Mouse (Mus musculus) Patski (cell line): Measurements from ENCODE around the gene Pdxp. TPM values are rescaled to one million over a fixed set of nuclear protein-coding genes. Genes with fewer than 3 reads are reported as not detected.

Experiments
- ATAC-seq: fragments of 100-300 bp; one replicate; pipeline ENCODE4 v1.8.0; 2021
- CTCF ChIA-PET: fragments of 350-600 bp; sonication (Branson Sonifier 250); formaldehyde crosslinking; loops from one replicate; lab custom pipeline; 2022; ENCODE audit warnings: inconsistent platforms; lab: Charles Lee
- POLR2A ChIA-PET: fragments of 350-600 bp; sonication (Branson Sonifier 250); formaldehyde crosslinking; loops from one replicate; lab custom pipeline; 2022; ENCODE audit warnings: antibody characterized with exemption, inconsistent platforms; lab: Charles Lee
- DNase-seq: peaks from one replicate; pipeline ENCODE4 v3.0.0-alpha.2; 2011; ENCODE audit warnings: low read depth, low spot score
- H3K27me3 ChIP-seq: fragments of 371-371 bp; one replicate; pipeline ENCODE4 v1.5.1; 2021
- CTCF ChIP-seq: fragments of 100-300 bp; IDR thresholded peaks from one replicate; pipeline ENCODE4 v1.5.1; 2021
- in situ Hi-C: fragments of 300-500 bp; cut with MboI; formaldehyde crosslinking; loops from 3 replicates; pipeline ENCODE4 v1.11.1; 2018; ENCODE audit warnings: low pct_unique_long_range_greater_than_20kb, mixed read lengths
- polyA plus RNA-seq: library from polyadenylated mRNA; unstranded; gene quantifications from one replicate; pipeline ENCODE4 v1.2.3, GENCODE M21; 2021

Gene Pdxp
- polyA plus RNA-seq = 10.6 TPM

- in situ Hi-C loops = no loop called here
- peak; percentile 89 for DNase-seq
- ATAC-seq = peak; percentile 85
- CTCF ChIA-PET = interaction anchor here (0.6 to 5.7 kb wide), 5 partner anchors 11 to 49 kb away, joined by 3 to 136 read pairs (median 33); partner anchors contain the start of gene Nol12
- TF ChIP-seq CTCF = no peak
- no peaks in the 10 kb centered on the region for H3K27me3 ChIP-seq
- POLR2A ChIA-PET = interaction anchor here (0.6 to 4.6 kb wide), 5 partner anchors 14 to 226 kb away, joined by 3 to 41 read pairs (median 8); partner anchors contain the start of genes Lgals1 and Nol12
Observed at GRCm38 (mm10) chr15:78913632-78914090, at the start of gene Pdxp. Pdxp (plus strand) TSS chr15:78913919.

DNA sequence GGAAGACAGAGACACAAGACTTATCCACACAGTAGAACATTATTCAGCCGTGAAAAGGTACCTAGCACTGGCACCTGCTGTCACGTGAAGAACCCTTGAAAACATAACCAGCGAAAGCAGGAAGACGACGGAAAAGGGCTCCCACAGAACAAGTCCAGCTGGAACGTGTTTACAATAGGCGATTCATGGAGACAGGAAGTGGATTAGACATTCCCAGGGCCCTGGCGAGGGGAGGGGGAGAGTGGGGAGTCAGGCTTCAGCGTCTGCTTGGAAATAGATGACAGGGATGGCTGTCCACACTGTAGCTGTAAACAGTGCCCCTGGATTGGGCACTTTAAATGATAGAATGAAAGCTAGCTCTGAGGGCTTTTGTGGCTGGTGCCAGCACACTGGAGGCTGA lies 45.3 kb upstream of the Pdxp start:
- ATAC-seq (peak; percentile 18), DNase-seq (no peak)
- ChIA-PET POLR2A (no interaction called here), CTCF (interaction anchor here (1.0 to 4.7 kb wide), 3 partner anchors 12 to 41 kb away, joined by 4 to 34 read pairs (median 13); partner anchors contain the start of gene Lgals2)
- no peaks in the 10 kb centered on the region for H3K27me3 ChIP-seq
- no peak for TF ChIP-seq CTCF
- in situ Hi-C loops = no loop called here

- ATAC-seq (no peak), DNase-seq (no peak)
- no peaks in the 10 kb centered on the region for H3K27me3 ChIP-seq
- ChIA-PET POLR2A (no interaction called here), CTCF (interaction anchor here (0.6 to 4.7 kb wide), 5 partner anchors 13 to 42 kb away, joined by 3 to 34 read pairs (median 4); partner anchors contain the start of gene Lgals2)
- TF ChIP-seq CTCF = no peak
- in situ Hi-C loops = no loop called here
Observed at GRCm38 (mm10) chr15:78868826-78869233, 44.9 kb upstream of the Pdxp start.

DNA sequence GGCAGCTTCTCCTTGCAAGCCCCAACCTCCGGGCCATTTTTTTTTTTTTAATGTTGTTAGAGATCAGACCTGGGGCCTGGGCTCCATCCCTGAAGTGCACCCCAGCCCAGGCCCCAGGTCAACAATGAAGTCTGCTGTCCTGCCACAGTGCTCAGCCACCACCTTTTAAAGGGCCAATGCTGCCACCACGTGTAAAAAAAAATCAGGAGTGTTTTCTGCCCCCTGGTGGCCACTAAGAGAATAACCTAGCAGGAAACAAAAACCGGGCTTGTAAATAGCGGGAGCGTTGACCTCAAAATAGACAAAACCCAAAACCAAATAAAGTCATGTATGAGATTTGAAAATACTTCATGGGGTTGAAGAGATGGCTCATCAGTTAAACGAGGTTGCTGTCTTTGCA lies 43.9 kb upstream of the Pdxp start:
- in situ Hi-C loops = loop anchor here (5.0 kb wide), 2 partner anchors 52 to 247 kb away; no protein-coding TSS in a partner anchor
- DNase-seq = no peak
- POLR2A ChIA-PET = no interaction called here
- CTCF ChIA-PET = interaction anchor here (1.0 to 4.7 kb wide), 4 partner anchors 14 to 43 kb away, joined by 4 to 34 read pairs (median 10); partner anchors contain the start of gene Lgals2
- ATAC-seq = no peak
- no peaks in the 10 kb centered on the region for H3K27me3 ChIP-seq
- TF ChIP-seq CTCF = no peak

GRCm38 (mm10) chr15:78872021-78872608 lies 41.6 kb upstream of the Pdxp start:
- TF ChIP-seq CTCF = no peak
- no peaks in the 10 kb centered on the region for H3K27me3 ChIP-seq
- ChIA-PET POLR2A (interaction anchor here (0.6 kb wide), 1 partner anchor 63 kb away, joined by 3 read pairs; no protein-coding TSS in a partner anchor), CTCF (interaction anchor here (2.1 to 4.7 kb wide), 2 partner anchors 20 to 45 kb away, joined by 7 to 34 read pairs; no protein-coding TSS in a partner anchor)
- no peak for ATAC-seq
- in situ Hi-C loops = loop anchor here (5.0 kb wide), 2 partner anchors 55 to 250 kb away; no protein-coding TSS in a partner anchor
- DNase-seq = no peak

- H3K27me3 ChIP-seq = no peaks in the 10 kb centered on the region
- in situ Hi-C loops = loop anchor here (5.0 kb wide), 2 partner anchors 57 to 252 kb away; no protein-coding TSS in a partner anchor
- no peak for DNase-seq
- TF ChIP-seq CTCF = no peak
- ChIA-PET CTCF (no interaction called here), POLR2A (no interaction called here)
- no peak for ATAC-seq
Observed at GRCm38 (mm10) chr15:78873803-78874435, 39.8 kb upstream of the Pdxp start.

DNA sequence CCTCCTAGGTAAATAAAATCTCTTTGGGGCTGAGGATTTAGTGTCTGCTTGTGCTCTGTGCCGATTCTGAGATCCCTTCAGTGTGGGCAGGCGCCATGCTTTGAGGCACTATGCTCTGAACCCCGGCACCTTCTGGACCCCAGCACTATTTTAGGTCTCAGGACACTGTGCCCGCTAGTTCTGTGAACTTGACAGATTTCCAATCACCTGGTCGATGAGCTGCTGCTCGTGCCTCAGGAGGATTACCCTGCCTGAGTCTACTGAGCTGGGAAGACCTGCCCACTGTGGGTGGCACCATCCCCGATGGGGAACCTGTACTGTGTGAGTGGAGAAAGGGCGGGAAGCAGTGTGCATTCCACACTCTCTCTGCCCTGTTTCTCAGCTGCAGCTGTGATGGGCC lies 38.7 kb upstream of the Pdxp start:
- ATAC-seq (no peak), DNase-seq (no peak)
- POLR2A ChIA-PET = interaction anchor here (1.0 kb wide), 1 partner anchor 30 kb away, joined by 3 read pairs; no protein-coding TSS in a partner anchor
- TF ChIP-seq CTCF = no peak
- H3K27me3 ChIP-seq = no peaks in the 10 kb centered on the region
- CTCF ChIA-PET = interaction anchor here (0.9 to 1.2 kb wide), 2 partner anchors 49 to 69 kb away, joined by 3 to 5 read pairs; no protein-coding TSS in a partner anchor
- in situ Hi-C loops = loop anchor here (5.0 kb wide), 2 partner anchors 58 to 253 kb away; no protein-coding TSS in a partner anchor

GRCm38 (mm10) chr15:78875537-78875936 lies 38.2 kb upstream of the Pdxp start:
- H3K27me3 ChIP-seq = no peaks in the 10 kb centered on the region
- DNase-seq = no peak
- TF ChIP-seq CTCF = no peak
- in situ Hi-C loops = no loop called here
- ChIA-PET POLR2A (interaction anchor here (1.0 kb wide), 1 partner anchor 31 kb away, joined by 3 read pairs; no protein-coding TSS in a partner anchor), CTCF (interaction anchor here (0.9 to 1.2 kb wide), 2 partner anchors 49 to 68 kb away, joined by 3 to 5 read pairs; no protein-coding TSS in a partner anchor)
- ATAC-seq = no peak

- ChIA-PET POLR2A (interaction anchor here (0.5 kb wide), 1 partner anchor 58 kb away, joined by 3 read pairs; the partner anchor contains the start of gene Nol12), CTCF (interaction anchor here (0.9 to 1.2 kb wide), 2 partner anchors 42 to 54 kb away, joined by 3 to 5 read pairs; no protein-coding TSS in a partner anchor)
- DNase-seq (peak; percentile 83), ATAC-seq (peak; percentile 75)
- in situ Hi-C loops = no loop called here
- TF ChIP-seq CTCF = no peak
- no peaks in the 10 kb centered on the region for H3K27me3 ChIP-seq
Observed at GRCm38 (mm10) chr15:78876258-78876696, 37.4 kb upstream of the Pdxp start.
